Mouse (Mus musculus) cerebellum, adult 8-10 months (tissue): Measurements from ENCODE around the gene Prr11.
"Not testable (repeated sequence)": the region's sequence is repeated elsewhere in the genome, so short reads cannot be mapped to it uniquely, and the experiment has no call there.

ENCODE experiments used
- DNase-seq: peaks from one replicate; pipeline ENCODE4 v3.0.0; 2022

Gene Prr11

DNA sequence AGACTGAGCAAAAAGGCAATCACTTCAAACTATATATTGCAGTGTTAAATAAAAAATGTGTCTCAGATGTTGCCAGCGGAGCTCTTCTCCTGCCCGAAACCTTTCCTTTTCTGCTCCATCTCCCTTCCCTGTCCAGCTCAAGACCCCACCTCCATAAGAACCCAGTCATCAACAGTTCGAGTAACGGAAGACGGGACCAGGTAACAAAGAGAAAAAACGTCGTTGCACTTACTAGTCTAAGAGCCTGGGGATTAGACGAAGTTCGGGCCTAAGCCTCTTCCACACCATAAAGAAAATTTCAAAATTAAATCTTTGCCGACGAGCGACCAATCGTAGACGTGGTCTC lies at the start of gene Prr11:
Gene Prr11, minus strand, starts transcription at position 300 of the 346 bp plus-strand sequence.
- no peak for DNase-seq

DNA sequence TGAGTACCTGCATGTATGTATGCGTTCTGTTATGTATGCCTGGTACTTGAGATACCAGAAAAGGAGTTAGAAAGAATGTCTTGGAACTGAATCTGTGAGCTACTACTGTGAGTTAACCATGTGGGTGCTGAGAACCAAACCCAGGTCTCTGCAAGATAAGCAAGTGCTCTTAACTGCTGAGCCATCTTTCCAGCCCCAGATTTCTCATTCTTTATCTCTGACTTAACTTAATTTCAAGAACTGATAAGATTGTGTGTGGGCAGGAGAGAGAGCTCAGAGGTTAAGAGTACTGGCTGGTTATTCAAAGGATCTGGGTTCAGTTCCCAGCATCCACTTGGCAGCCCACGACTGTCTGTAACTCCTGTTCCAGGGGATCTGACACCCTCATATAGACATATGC lies 49.5 kb upstream of the Prr11 start:
- DNase-seq: no peak

DNA sequence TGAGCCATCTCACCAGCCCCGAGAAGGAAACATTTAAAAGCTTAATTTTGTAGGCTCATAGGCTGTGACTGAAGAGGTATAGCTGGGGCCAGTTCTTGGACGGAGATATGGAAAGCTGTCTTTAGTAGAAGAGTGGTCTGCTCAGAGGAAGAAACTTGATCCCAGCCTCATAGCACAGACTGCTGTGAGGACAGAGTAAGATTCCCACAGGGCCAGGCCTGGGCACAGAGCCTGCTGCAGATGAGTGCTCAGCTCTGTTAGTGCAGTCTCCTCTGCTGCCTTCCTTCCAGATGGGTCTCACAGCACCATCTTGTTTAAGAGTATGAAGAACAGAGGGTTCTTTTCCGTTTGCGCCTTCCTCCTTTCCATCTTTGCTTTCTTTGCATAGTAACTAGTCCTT lies 27.7 kb upstream of the Prr11 start:
- no peak for DNase-seq

DNA sequence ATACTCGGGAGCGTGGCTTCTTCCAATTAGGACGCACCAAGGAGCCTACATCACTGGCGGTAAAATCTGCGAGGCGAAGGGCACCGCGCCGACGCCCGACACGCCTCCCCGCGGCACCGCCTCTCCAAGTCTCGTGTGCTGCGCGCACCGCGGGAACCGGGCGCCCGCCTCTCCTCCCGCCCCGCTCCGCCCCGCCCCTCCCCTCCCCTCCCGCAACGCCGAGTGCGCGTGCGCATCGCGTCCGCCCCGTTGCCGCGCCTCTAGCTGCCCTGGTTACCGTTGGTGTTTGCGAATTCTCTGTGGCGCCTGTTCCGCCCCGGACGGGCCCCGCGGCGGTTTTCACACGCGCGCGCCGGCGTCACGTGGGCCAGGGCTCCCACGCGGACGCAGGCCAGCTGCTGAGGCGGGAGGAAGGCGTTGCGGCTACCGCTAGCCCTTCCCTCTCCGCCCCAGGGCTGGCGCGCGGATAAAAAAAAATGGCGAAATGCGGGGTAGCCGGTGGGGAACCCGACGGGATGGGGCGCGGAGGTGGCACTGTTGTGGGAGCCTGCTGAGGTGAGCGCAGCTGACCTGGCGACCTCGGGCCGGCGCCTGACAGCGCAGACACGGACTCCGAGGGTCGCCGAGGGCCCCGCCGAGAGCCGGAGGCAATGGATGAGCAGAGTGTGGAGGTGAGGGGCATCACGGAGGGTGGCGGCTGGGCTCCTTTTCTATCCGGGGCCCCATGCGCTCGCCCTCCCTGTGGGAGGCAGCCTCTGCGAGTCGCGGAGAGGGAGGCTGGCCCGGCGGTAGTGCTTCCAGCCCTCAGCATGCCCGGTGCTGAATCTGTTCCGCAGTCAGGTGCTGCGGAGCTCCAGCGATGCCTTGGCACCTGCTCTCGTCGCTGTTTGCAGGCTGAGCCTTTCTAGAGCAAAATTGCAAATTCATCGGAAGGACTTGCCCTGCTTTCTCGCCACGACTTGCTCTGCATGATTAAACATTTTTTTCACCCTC lies 18.6 kb upstream of the Prr11 start, which contains the start of gene Trim37:
Gene Trim37, plus strand, starts transcription at position 254 of the 993 bp plus-strand sequence.
- peak; percentile 78 for DNase-seq

DNA sequence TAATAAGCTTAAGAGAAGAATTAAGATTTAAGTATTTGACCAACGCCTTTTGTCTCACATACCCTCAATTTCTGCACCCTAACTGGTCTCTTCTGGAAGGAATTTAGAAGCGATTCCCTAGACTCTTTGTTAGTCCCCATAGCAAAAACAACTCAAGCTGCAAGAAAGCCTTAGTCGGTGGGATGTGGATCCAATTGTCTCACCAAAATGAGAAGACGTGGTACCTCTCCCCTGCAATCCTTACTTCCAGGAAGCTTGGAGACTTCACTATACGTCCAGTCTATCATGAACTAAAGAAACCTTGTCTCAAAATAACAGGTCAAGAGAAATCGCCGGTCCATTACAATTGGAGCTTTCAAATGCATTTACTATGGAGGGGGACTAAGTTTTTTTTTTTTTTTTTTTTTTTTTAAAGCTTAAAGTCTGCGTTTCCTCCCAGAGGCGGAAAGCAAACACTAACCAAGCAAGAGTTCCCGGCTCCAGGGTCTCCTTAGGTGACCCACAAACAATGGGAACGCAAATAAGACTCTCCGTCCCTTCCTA lies 17.8 kb upstream of the Prr11 start:
- no peak for DNase-seq

DNA sequence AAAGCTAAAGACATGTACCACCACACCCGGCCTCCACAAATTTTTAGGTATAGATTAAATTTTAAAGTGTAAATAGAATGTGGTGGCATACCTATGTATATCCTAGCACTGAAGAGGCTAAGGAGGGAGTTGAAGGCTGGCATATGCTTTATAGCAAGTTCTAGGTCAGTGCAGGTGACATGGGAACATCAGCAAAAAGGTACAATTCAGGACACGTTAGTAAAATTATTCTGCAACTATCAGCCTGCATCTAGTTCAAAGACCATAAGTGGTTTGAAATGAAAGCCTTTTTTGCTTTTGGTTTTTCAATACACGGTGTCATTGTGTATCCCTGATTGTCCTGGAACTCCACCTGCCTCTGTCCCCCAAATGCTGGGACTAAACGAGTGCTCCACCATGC lies 17.1 kb upstream of the Prr11 start:
- no peak for DNase-seq

DNA sequence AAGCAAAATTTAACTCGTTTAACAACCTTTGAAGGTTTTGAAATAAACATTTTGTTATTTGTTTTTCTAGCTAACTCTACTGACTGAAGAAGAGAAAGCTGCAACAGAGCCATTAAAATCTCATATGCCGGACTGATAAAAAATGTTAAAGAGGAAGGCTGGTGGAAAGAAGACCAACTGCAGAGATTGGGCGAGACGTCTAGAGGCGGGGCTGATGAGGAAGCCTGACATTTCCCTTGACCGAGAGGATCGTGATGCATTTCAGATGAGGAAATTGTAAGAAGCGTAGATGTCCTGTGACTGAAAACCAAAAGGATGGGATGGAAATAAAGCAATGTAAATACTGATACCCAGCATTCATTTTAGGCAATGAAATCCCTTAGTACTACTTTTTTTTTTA lies 13.4 kb upstream of the Prr11 start:
- no peak for DNase-seq

DNA sequence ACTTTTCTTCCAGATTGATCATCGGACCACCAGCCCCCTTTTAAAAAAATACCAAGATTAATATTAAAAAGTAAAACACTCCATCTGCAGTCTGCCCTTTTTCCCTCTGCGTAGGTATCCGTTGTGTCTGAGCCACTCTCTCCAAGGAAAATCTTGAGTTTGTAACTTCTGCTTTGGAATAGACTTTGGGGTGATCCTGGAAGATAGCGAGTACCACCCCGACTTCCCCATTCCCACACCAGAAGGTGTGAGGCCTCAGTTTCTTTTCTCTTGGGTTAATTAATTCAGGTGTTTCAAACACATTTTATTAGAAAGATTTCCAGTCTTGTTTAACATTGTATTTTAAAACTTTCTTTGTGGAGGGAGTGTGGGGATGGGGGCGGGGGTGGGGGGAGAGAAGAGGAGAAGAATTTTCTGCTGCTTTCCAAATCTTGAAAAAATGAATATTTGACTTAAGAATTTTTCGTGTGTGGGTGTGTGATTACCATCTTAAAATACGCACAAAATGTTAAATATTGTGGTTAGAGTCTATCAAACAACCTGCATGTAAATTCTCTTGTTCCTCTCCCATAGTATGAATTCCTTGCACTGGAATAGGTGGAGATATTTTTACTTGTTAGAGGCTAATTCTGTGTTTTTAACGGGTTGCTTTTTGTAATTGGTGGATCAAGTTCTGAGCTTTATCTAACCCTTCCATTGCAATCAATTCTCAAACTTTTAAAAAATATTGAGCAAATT lies 1.8 kb upstream of the Prr11 start:
- DNase-seq: no peak

DNA sequence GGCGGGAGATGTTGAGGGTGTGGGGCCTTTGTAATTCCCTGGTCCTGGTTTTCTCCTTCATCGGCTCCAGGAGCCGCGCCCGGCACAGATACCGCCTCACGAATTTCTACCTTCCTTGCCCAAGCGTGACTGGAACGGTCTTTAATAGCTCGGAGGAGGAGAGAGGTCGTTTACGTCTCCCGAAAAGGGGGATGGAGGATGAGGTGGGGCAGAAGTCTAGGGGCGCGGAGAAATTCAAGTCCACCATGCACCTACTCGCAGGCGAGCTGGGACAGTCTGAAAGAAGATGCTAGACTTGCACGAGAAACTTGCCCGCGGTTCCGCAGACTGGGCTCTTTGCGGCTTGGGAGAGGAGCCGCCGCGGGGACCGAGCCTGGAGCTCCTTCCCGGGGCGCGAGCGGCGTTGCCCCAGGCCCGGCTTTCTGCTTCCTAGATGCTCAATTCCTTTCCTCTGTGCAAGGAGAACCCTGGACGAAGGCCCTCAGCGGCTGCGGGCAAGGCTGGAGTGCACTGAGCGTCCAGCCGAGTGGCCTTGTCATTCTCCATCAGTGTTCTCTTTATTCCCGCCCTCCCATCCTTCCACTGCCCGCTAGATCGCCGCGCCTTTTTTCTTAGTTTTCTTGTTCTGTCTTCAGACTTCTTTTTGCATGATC lies 1.1 kb upstream of the Prr11 start:
- no peak for DNase-seq

DNA sequence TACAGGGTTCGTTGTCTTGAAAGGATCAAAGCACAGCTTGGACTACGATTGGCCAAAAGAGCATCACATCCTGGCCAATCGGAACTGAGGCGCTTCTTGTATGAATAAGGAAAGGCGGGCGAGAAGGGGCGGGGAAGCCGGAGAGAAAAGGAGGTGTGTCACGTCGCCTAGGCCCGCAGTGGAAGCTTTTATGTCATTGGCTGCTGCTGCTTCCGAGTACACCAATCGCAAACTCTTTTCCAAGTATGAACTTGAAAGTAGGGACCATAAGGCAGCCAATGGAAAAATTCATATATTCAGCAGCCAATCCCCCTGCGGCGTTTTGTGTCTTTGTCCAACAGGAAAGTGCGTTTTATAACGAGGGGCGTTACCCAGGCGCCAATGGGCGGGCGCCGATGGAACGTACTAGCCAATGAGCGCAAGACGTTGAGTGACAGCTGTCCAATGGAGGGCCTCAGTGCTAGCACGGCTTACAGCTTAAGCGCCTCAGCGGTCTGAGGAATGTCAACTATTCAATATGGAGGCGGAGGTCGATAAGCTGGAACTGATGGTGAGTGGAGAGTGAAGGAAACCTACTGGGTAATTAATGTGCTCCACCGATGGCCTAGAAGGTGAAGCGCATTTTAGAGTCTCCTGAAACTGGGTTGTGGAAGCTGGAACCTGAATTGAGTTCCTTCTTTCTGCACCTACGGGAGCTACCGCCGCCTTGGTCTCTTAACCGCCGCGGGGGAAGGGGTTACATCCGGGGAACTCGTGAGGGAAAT lies 429 bp upstream of the Prr11 start, which contains the start of gene Ska2:
Gene Ska2, plus strand, starts transcription at position 480 of the 764 bp plus-strand sequence.
- peak; percentile 95 for DNase-seq

DNA sequence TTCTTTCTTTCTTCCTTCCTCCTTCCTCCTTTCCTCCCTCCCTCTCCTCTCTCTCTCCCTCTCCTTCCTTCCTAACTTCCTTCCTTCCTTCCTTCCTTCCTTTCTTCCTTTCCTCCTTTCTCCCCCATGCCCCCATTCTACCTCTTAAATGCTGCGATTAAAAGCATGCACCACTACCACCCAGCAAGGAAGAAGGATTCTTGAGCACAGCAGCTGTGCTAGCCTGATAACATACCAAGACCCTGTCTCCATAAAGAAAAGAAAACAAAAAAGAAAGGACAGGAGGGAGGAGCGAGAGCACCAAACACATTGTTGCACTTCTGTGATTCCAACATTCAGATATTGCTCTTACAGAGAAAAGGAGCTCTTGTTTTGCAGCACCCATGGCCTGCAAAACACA lies 21.4 kb downstream of the Prr11 start:
- no peak for DNase-seq

DNA sequence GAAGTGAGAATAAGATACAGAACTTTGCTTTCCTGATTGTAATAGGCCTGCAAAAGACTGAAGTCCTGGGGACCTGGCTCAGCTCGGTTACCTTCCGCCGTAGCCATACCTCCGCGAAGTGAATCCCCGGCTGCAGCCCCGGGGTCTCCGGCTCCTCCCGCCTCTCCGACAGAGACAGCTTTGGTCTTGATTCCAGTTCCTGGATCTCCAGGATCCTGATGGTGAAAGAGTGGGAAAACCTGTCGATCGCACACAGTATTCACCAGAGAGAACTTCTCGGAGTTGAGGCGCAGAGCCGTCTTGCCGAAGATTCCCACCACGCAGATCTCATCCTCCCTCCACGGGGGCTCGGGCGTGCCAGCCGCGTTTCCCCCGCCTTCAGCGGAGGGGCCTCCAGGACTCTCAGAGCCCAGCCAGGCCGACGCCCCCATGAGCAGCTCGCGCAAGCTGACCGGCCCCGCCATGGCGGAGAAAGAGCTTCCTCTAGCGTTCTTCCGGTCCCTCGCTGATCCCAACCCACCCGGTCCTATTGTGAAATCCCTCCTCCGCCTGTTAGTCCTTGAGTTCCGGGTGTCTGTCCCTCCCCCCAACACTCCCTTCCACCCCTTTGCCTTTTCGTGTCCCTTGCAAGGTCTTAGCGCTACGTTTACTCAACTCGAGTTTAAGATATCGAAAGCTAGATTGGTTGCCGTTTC lies 22.1 kb downstream of the Prr11 start, which contains the start of gene Smg8:
Gene Smg8, minus strand, starts transcription at position 485 of the 695 bp plus-strand sequence.
- DNase-seq: peak; percentile 76

DNA sequence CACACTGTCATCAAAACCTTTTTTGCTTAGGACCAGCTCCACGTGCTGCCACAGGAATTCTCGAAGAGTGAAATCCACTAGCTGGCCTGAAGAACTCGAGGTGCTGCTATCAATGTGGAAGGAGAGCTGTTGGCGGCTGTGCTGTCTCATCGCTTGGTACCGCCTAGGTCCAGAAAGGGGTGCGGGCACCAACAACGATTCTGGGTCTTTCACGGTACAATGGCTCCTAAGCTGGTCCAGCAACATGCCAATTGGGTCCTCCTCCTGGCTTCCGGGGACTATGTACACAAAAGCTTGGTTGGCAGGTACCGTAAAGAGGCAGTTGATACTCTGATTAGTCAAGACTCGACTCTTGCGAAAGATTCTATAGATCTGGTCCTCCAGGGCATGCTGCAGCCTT lies 23.0 kb downstream of the Prr11 start:
- DNase-seq: no peak

DNA sequence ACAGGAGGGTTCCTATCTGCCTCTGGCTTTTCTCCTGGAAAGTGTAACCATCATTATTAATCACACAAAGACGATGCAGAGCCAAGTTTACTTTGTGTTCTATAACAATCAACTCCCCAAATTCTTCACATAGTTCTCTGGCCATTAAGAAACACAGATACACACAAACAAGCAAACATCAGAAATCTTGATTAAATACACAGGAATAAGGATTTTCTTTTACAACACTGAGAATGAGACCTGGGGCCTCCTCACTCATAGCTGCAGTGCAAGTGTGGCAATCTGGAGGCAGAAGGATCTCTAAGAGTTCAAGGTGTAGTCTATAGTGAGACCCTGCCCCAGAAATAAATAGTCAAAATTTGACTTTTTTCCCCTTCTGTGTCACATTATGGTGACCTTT lies 24.8 kb downstream of the Prr11 start:
- no peak for DNase-seq

DNA sequence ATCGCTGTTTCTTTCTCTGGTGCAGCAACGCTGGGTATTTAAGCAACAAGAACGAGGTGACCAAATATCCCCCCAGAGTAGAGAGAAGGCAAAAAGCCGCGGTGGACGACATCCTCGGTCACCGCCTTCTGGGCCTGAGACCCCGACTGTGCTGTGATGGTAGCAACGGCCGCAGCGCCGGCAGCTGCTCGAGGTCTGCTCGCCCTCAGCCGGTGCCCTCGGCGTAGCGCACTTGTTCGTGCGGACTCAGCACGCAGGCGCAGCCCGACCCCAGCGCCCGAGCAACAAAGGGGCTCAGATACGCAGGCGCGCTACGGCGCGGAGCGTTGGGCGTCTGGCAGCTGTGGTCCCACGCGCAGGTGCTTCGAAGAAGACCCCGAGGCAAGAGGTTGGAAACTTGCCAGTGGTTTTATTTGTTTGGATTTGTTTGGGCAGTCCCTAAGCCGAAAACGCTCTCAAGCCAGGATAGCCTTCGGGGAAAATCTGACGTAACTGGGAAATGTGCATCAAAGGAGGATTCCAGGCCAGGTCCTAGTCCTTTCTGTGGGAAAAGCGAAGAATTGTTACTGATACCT lies 34.6 kb downstream of the Prr11 start, which contains the start of gene Gdpd1:
Gene Gdpd1, minus strand, starts transcription at position 197 of the 575 bp plus-strand sequence.
- DNase-seq: peak; percentile 86

DNA sequence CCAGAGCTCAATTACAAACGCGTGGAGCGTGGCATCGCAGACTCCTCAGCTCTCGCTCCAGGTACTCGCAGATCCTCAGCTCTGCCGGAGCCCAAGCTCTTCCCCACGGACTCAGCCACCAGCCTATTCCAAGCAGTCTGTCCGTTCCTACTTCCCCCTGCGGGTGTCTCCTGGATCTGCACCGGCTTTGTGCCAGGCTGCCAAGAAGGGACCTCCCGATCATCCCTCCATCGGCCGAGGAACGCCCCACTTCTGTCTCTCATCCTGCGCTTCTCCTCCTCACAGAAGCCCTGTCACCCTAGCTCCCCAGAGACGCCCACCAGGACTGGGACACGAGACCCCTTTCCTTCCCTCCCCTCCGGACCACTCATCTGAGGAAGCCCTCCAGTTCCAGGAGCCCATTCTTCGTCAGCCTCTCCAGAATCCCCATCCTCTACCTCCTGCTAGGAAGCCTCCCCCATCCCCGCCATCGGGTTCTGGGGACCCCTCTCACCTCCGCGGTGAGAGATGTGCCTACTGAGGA lies 35.1 kb downstream of the Prr11 start:
- DNase-seq: peak; percentile 75

DNA sequence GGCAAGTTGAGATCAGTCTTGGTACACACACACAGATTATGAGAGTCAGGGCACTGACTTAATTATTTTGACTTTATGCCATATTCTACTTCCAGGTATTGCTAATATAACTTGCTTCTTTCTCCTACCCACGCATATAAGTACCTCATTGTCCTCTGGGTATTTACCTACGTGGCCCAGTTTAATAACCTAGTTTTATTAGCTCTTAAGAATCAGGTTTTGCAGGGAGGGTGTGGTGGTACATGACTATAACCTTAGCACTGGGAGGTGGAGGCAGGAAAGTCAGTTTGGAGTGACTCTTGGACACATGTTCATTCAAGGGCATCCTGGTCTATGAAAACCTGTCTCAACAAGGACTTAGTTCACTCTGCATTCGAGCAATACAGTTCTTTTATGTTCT lies 46.4 kb downstream of the Prr11 start:
- no peak for DNase-seq

DNA sequence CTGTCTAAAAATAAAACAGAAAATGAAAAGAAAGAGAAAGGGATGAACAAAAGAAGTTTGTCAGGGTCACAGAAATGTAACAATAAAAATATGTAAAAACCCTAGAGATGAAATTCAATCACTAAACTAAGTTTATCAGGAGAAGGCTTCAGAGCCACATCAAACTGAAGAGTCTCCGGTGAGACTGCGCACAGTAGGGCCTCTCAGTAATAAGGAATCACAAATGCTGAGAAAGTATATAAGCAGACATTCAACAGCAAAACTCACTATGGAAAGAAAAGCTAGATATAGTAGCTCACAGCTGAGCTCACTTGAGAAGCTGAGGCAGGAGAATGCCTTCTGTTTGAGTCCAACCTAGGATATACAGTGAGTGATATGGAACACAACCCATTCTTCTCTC lies 48.1 kb downstream of the Prr11 start:
- no peak for DNase-seq

DNA sequence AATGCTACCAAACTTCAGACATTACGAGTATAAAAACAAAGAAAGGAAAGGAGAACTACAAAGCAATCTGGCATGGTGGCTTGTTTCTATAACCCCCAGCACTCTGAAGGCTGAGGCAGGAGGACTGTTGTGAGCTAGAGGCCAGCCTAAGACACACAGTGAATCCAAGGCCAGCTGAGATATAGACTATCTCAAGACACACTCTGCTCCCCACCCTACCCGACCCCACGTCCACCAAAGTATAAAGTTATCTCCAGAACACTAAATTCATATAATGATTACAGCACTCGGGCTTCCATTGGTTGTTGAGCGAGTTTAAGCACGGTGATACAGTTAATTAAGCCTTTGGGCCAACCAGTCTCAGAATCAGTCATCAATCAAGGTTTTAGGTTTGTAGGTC lies 52.2 kb downstream of the Prr11 start:
- no peak for DNase-seq

DNA sequence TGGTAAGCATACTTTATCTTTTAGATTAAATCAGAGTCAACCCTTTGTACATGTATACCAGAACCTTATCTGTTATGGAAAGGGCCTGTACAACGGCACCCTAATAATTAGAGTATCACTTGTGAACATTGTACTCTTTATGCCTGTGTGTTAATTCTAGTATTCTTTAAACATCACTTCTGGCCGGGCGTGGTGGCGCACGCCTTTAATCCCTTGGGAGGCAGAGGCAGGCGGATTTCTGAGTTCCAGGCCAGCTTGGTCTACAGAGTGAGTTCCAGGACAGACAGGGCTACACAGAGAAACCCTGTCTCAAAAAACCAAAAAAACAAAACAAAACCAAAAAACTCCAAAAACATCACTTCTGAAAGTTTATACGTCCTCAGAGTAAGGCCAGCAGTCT lies 59.6 kb downstream of the Prr11 start:
- not testable (repeated sequence) for DNase-seq

DNA sequence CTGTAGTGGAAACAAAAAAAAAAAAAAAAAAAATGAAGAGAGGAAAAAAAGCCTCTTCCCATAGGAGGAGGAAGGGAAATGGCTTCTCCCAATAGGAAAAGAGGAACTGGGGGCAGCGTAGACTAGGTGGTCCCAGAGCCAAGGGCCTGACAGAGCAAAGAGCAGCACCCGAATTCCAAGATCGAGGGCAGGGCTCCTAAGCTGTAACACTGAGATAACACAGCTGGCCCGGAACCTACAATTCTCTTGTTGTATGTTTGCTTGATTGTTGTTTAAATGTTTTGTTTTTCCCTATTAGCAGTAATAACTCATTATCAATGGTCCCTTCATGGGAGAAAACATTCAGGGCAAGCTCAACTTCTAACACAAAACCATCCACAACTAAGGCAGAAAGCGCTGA lies 61.5 kb downstream of the Prr11 start:
- DNase-seq: no peak
